Mouse (Mus musculus) midbrain, embryonic 14.5 days (tissue): ENCODE data around the gene Isoc2a. TPM values are rescaled to one million over a fixed set of nuclear protein-coding genes. Genes with fewer than 3 reads are reported as not detected.

Experiments used
- ATAC-seq: fragments of 200-750 bp; cut with Nextera tagmentation; 2 replicates; pipeline ENCODE4 v1.8.0; 2017; ENCODE audit warnings: moderate number of reproducible peaks, moderate library complexity; ENCODE audit not compliant: low FRiP score, low TSS enrichment
- DNase-seq: peaks from one replicate; pipeline ENCODE4 v3.0.0-alpha.2; 2015
- H3K27ac ChIP-seq: fragments of 300-500 bp; sonication (generic); replicated peaks from 2 replicates; pipeline ENCODE4 v1.5.1; 2014; ENCODE audit warnings: mild to moderate bottlenecking, low read depth, low read length, moderate library complexity
- H3K27me3 ChIP-seq: fragments of 300-500 bp; sonication (generic); 2 replicates; pipeline ENCODE4 v1.6.1; 2014; ENCODE audit warnings: low read length, control low read depth, mixed read lengths; ENCODE audit not compliant: control insufficient read depth, insufficient read depth
- H3K36me3 ChIP-seq: fragments of 300-500 bp; sonication (generic); 2 replicates; pipeline ENCODE4 v1.6.1; 2014; ENCODE audit warnings: low read length, control low read depth; ENCODE audit not compliant: control insufficient read depth, insufficient read depth
- H3K4me1 ChIP-seq: fragments of 300-500 bp; sonication (generic); 2 replicates; pipeline ENCODE4 v1.6.1; 2014; ENCODE audit warnings: mild to moderate bottlenecking, antibody characterized with exemption, low read length, control low read depth; ENCODE audit not compliant: control insufficient read depth, insufficient read depth
- H3K4me2 ChIP-seq: fragments of 300-500 bp; sonication (generic); 2 replicates; pipeline ENCODE4 v1.6.1; 2014; ENCODE audit warnings: mild to moderate bottlenecking, low read length, moderate library complexity
- H3K4me3 ChIP-seq: fragments of 300-500 bp; sonication (generic); replicated peaks from 2 replicates; pipeline ENCODE4 v1.5.1; 2014; ENCODE audit warnings: low read depth, low read length
- H3K9ac ChIP-seq: fragments of 300-500 bp; sonication (generic); replicated peaks from 2 replicates; pipeline ENCODE4 v1.6.1; 2014; ENCODE audit warnings: mild to moderate bottlenecking, low read length, moderate library complexity
- H3K9me3 ChIP-seq: fragments of 300-500 bp; sonication (generic); 2 replicates; pipeline ENCODE4 v1.6.1; 2016; ENCODE audit warnings: low read length, control low read depth, mixed read lengths; ENCODE audit not compliant: control insufficient read depth
- WGBS: fragments of 180-500 bp; shearing (Covaris S2); extraction: QIAGEN DNeasy Blood & Tissue Kit; methylation state at CpG from one replicate; pipeline ENCODE4 v1.1.7; 2014; 5-methylcytosine and 5-hydroxymethylcytosine counted together
- polyA plus RNA-seq: library from polyadenylated mRNA; unstranded; fragments of >200 nt; fragmentation: Nextera tagmentation; extraction: Ambion mirVana; gene quantifications from 2 replicates; pipeline ENCODE4 v1.2.1, GENCODE M21; 2014

Gene Isoc2a
- polyA plus RNA-seq, 1 experiment from 2014 or later, result 0.54 TPM

- WGBS, result under 1% methylated on average over 40 of the region's 41 CpGs
- Histone ChIP-seq H3K27ac (peak within 1 kb of the TSS; percentile 85), H3K4me1 (peaks cover 20% of the 10 kb centered on the region), H3K4me2 (peak within 1 kb of the TSS; percentile 86), H3K9ac (peak within 1 kb of the TSS; percentile 68), H3K9me3 (no peaks in the 10 kb centered on the region), H3K27me3 (no peaks in the 10 kb centered on the region), H3K4me3 (peak within 1 kb of the TSS; percentile 64), H3K36me3 (no peaks in the 10 kb centered on the region)
- ATAC-seq (peak; percentile 60), DNase-seq (no peak)
Observed at GRCm38 (mm10) chr7:4844245-4844916, 32.6 kb upstream of the Isoc2a start, which contains the start of gene Shisa7. TSS of gene Shisa7 (minus strand) at chr7:4844696.

- ATAC-seq (peak; percentile 84), DNase-seq (peak; percentile 93)
- WGBS, result 0% methylated on average over 13 of the region's 13 CpGs
- no peaks in the 10 kb centered on the region for H3K27me3 ChIP-seq
- H3K4me1 ChIP-seq, result peaks cover 20% of the 10 kb centered on the region
- H3K4me2 ChIP-seq, result peak overlapping the region; percentile 86
- no peaks in the 10 kb centered on the region for H3K9me3 ChIP-seq
- peak overlapping the region; percentile 85 for H3K27ac ChIP-seq
- H3K9ac ChIP-seq, result peak overlapping the region; percentile 68
- peak overlapping the region; percentile 64 for H3K4me3 ChIP-seq
- H3K36me3 ChIP-seq, result no peaks in the 10 kb centered on the region
Observed at GRCm38 (mm10) chr7:4844917-4845309, 32.0 kb upstream of the Isoc2a start.

- no peak overlapping the region for H3K27ac ChIP-seq
- H3K36me3 ChIP-seq, result no peaks in the 10 kb centered on the region
- no peak for ATAC-seq
- H3K4me1 ChIP-seq, result no peaks in the 10 kb centered on the region
- H3K4me2 ChIP-seq, result no peak overlapping the region
- WGBS, result 63% methylated on average over 9 of the region's 9 CpGs
- H3K9me3 ChIP-seq, result no peaks in the 10 kb centered on the region
- H3K9ac ChIP-seq, result no peak overlapping the region
- H3K4me3 ChIP-seq, result no peak overlapping the region
- H3K27me3 ChIP-seq, result no peaks in the 10 kb centered on the region
- DNase-seq, result no peak
Observed at GRCm38 (mm10) chr7:4849372-4849771, 27.6 kb upstream of the Isoc2a start.

- DNase-seq (no peak), ATAC-seq (no peak)
- H3K9ac ChIP-seq, result no peak overlapping the region
- no peaks in the 10 kb centered on the region for H3K9me3 ChIP-seq
- no peak overlapping the region for H3K4me3 ChIP-seq
- H3K4me1 ChIP-seq, result no peaks in the 10 kb centered on the region
- no peak overlapping the region for H3K27ac ChIP-seq
- 76% methylated on average over 11 of the region's 11 CpGs for WGBS
- H3K36me3 ChIP-seq, result no peaks in the 10 kb centered on the region
- H3K4me2 ChIP-seq, result no peak overlapping the region
- H3K27me3 ChIP-seq, result no peaks in the 10 kb centered on the region
Observed at GRCm38 (mm10) chr7:4850621-4851314, 26.2 kb upstream of the Isoc2a start.

- Histone ChIP-seq H3K4me3 (no peak overlapping the region), H3K4me1 (no peaks in the 10 kb centered on the region), H3K36me3 (no peaks in the 10 kb centered on the region), H3K27ac (no peak overlapping the region), H3K27me3 (no peaks in the 10 kb centered on the region), H3K9me3 (no peaks in the 10 kb centered on the region), H3K9ac (no peak overlapping the region), H3K4me2 (no peak overlapping the region)
- DNase-seq (no peak), ATAC-seq (no peak)
- WGBS, result 73% methylated on average over 8 of the region's 8 CpGs
Observed at GRCm38 (mm10) chr7:4851315-4851688, 25.7 kb upstream of the Isoc2a start.

GRCm38 (mm10) chr7:4853613-4854012 is 23.3 kb upstream of the Isoc2a start:
- ATAC-seq, result no peak
- WGBS, result 88% methylated on average over 3 of the region's 3 CpGs
- Histone ChIP-seq H3K27me3 (no peaks in the 10 kb centered on the region), H3K36me3 (no peaks in the 10 kb centered on the region), H3K27ac (no peak overlapping the region), H3K9me3 (no peaks in the 10 kb centered on the region), H3K4me1 (no peaks in the 10 kb centered on the region), H3K4me3 (no peak overlapping the region), H3K4me2 (no peak overlapping the region), H3K9ac (no peak overlapping the region)
- DNase-seq, result no peak

GRCm38 (mm10) chr7:4856508-4856907 is 20.4 kb upstream of the Isoc2a start:
- no peaks in the 10 kb centered on the region for H3K4me1 ChIP-seq
- no peak overlapping the region for H3K4me3 ChIP-seq
- H3K4me2 ChIP-seq, result no peak overlapping the region
- no peak overlapping the region for H3K27ac ChIP-seq
- no peaks in the 10 kb centered on the region for H3K27me3 ChIP-seq
- no peaks in the 10 kb centered on the region for H3K36me3 ChIP-seq
- WGBS, result 84% methylated on average over 9 of the region's 9 CpGs
- no peak overlapping the region for H3K9ac ChIP-seq
- ATAC-seq (no peak), DNase-seq (no peak)
- H3K9me3 ChIP-seq, result no peaks in the 10 kb centered on the region

GRCm38 (mm10) chr7:4857321-4857720 is 19.6 kb upstream of the Isoc2a start:
- H3K27ac ChIP-seq, result no peak overlapping the region
- H3K4me1 ChIP-seq, result no peaks in the 10 kb centered on the region
- no peaks in the 10 kb centered on the region for H3K36me3 ChIP-seq
- H3K27me3 ChIP-seq, result no peaks in the 10 kb centered on the region
- no peak overlapping the region for H3K9ac ChIP-seq
- WGBS, result 62% methylated on average over 7 of the region's 7 CpGs
- ATAC-seq (no peak), DNase-seq (no peak)
- no peak overlapping the region for H3K4me2 ChIP-seq
- no peaks in the 10 kb centered on the region for H3K9me3 ChIP-seq
- H3K4me3 ChIP-seq, result no peak overlapping the region
